Mouse (Mus musculus) CH12.LX (cell line): ENCODE results near the gene Kremen2. TPM values are rescaled to one million over a fixed set of nuclear protein-coding genes. Genes with fewer than 3 reads are reported as not detected.
A peak's percentile ranks its signal among the peaks of the same experiment; 100 is the strongest.

Experiments used
- DNase-seq: peaks from one replicate; pipeline ENCODE4 v3.0.0-alpha.2; 2013; ENCODE audit errors: extremely low read depth
- H3K27ac ChIP-seq: 2 replicates; pipeline ENCODE4 v1.5.1; 2012; ENCODE audit warnings: low read depth, mild to moderate bottlenecking, control low read depth, moderate library complexity; ENCODE audit not compliant: insufficient read depth
- H3K27me3 ChIP-seq: replicated peaks from 2 replicates; pipeline ENCODE3; 2012; ENCODE audit warnings: inconsistent platforms
- H3K36me3 ChIP-seq, 2 experiments: replicated peaks in 1 of 2; 2 replicates each; pipeline versions ENCODE3 to v1.6.1; 2012; ENCODE audit warnings: inconsistent platforms in 1 of 2, low read length in 1 of 2, mild to moderate bottlenecking in 1 of 2, mixed read lengths in 1 of 2, moderate library complexity in 1 of 2; ENCODE audit not compliant: control insufficient read depth in 1 of 2, insufficient read depth in 1 of 2
- H3K4me1 ChIP-seq, 2 experiments: 2 replicates each; pipeline ENCODE4 v1.6.1; 2012; ENCODE audit warnings: inconsistent platforms in 1 of 2, moderate library complexity in 1 of 2; ENCODE audit not compliant: insufficient read depth in 2 of 2, control insufficient read depth in 1 of 2
- H3K4me2 ChIP-seq: 2 replicates; pipeline ENCODE4 v1.6.1; 2012; ENCODE audit warnings: low read depth, mild to moderate bottlenecking, control low read depth; ENCODE audit not compliant: poor library complexity, insufficient read depth, severe bottlenecking
- H3K4me3 ChIP-seq, 3 experiments: fragments of 150-350 bp in 1 of 3; sonication (generic) in 1 of 3; replicated peaks in 1 of 3; 2 replicates each; pipeline versions ENCODE3 to v1.5.1; 2011 to 2012; ENCODE audit warnings: low read depth in 2 of 3, low read length in 2 of 3, mild to moderate bottlenecking in 2 of 3, moderate library complexity in 2 of 3, control low read depth in 1 of 3, improper control_type of control experiment in 1 of 3, inconsistent platforms in 1 of 3, mixed read lengths in 1 of 3; ENCODE audit not compliant: poor library complexity in 1 of 3
- H3K79me2 ChIP-seq: replicated peaks from 2 replicates; pipeline ENCODE4 v1.6.1; 2012; ENCODE audit warnings: mild to moderate bottlenecking, moderate library complexity; ENCODE audit not compliant: control insufficient read depth, poor library complexity, insufficient read depth, severe bottlenecking; ENCODE audit errors: extremely low read depth
- H3K9ac ChIP-seq: 2 replicates; pipeline ENCODE4 v1.6.1; 2012; ENCODE audit warnings: low read depth, mild to moderate bottlenecking, control low read depth, moderate library complexity; ENCODE audit not compliant: insufficient read depth
- H3K9me3 ChIP-seq: replicated peaks from 2 replicates; pipeline ENCODE3; 2012; ENCODE audit warnings: low read length, inconsistent platforms, mixed read lengths
- BHLHE40 ChIP-seq: IDR thresholded peaks from 2 replicates; pipeline ENCODE4 v1.6.1; 2011; ENCODE audit warnings: mild to moderate bottlenecking, low read depth, low read length, improper control_type of control experiment
- CHD1 ChIP-seq: IDR thresholded peaks from 2 replicates; pipeline ENCODE4 v1.6.1; 2012; ENCODE audit warnings: low read depth, low read length, improper control_type of control experiment, inconsistent platforms
- CHD2 ChIP-seq: IDR thresholded peaks from 2 replicates; pipeline ENCODE4 v1.6.1; 2011; ENCODE audit warnings: low read length, improper control_type of control experiment
- E2F4 ChIP-seq: IDR thresholded peaks from 2 replicates; pipeline ENCODE4 v1.6.1; 2011; ENCODE audit warnings: low read depth, low read length, improper control_type of control experiment; ENCODE audit not compliant: insufficient replicate concordance
- ELF1 ChIP-seq: IDR thresholded peaks from 2 replicates; pipeline ENCODE4 v1.6.1; 2014; ENCODE audit warnings: low read depth, mild to moderate bottlenecking, inconsistent platforms, low read length, improper control_type of control experiment
- EP300 ChIP-seq: IDR thresholded peaks from 2 replicates; pipeline ENCODE4 v1.6.1; 2011; ENCODE audit warnings: low read length, improper control_type of control experiment
- ETS1 ChIP-seq: conservative IDR thresholded peaks from 2 replicates; pipeline ENCODE4 v1.6.1; 2012; ENCODE audit warnings: low read depth, mild to moderate bottlenecking, inconsistent platforms, low read length, improper control_type of control experiment, moderate library complexity
- GABPA ChIP-seq: IDR thresholded peaks from 2 replicates; pipeline ENCODE4 v1.6.1; 2012; ENCODE audit warnings: low read depth, low read length, improper control_type of control experiment, inconsistent platforms; ENCODE audit not compliant: insufficient replicate concordance
- HCFC1 ChIP-seq: IDR thresholded peaks from 2 replicates; pipeline ENCODE4 v1.6.1; 2012; ENCODE audit warnings: low read depth, mild to moderate bottlenecking, inconsistent platforms, low read length, improper control_type of control experiment
- IRF4 ChIP-seq: IDR thresholded peaks from 2 replicates; pipeline ENCODE4 v1.6.1; 2014; ENCODE audit warnings: low read depth, mild to moderate bottlenecking, inconsistent platforms, low read length, improper control_type of control experiment
- JUND ChIP-seq: conservative IDR thresholded peaks from 2 replicates; pipeline ENCODE4 v1.6.1; 2011; ENCODE audit warnings: low read depth, low read length, improper control_type of control experiment
- KAT2A ChIP-seq: IDR thresholded peaks from 2 replicates; pipeline ENCODE4 v1.6.1; 2012; ENCODE audit warnings: low read length, improper control_type of control experiment, inconsistent platforms; ENCODE audit not compliant: insufficient replicate concordance
- MAFK ChIP-seq: IDR thresholded peaks from 2 replicates; pipeline ENCODE4 v1.6.1; 2011; ENCODE audit warnings: low read length, improper control_type of control experiment; ENCODE audit not compliant: insufficient replicate concordance
- MAZ ChIP-seq: IDR thresholded peaks from 2 replicates; pipeline ENCODE4 v1.6.1; 2012; ENCODE audit warnings: low read depth, mild to moderate bottlenecking, inconsistent platforms, low read length, improper control_type of control experiment, moderate library complexity
- MEF2A ChIP-seq: IDR thresholded peaks from 2 replicates; pipeline ENCODE4 v1.6.1; 2014; ENCODE audit warnings: low read depth, mild to moderate bottlenecking, inconsistent platforms, low read length, improper control_type of control experiment, borderline replicate concordance
- MXI1 ChIP-seq: IDR thresholded peaks from 2 replicates; pipeline ENCODE4 v1.6.1; 2011; ENCODE audit warnings: mild to moderate bottlenecking, low read depth, low read length, improper control_type of control experiment
- MYC ChIP-seq: IDR thresholded peaks from 2 replicates; pipeline ENCODE4 v1.6.1; 2011; ENCODE audit warnings: low read depth, mild to moderate bottlenecking, improper control_type of control experiment, low read length
- NELFE ChIP-seq: IDR thresholded peaks from 2 replicates; pipeline ENCODE4 v1.6.1; 2011; ENCODE audit warnings: low read depth, low read length, improper control_type of control experiment
- NRF1 ChIP-seq: IDR thresholded peaks from 2 replicates; pipeline ENCODE4 v1.6.1; 2014; ENCODE audit warnings: low read depth, mild to moderate bottlenecking, inconsistent platforms, low read length, improper control_type of control experiment, moderate library complexity
- PAX5 ChIP-seq: IDR thresholded peaks from 2 replicates; pipeline ENCODE4 v1.6.1; 2012; ENCODE audit warnings: low read length, inconsistent platforms, mixed read lengths
- POLR2A ChIP-seq: IDR thresholded peaks from 2 replicates; pipeline ENCODE4 v1.6.1; 2011; ENCODE audit warnings: low read depth, mild to moderate bottlenecking, improper control_type of control experiment, low read length
- POLR2AphosphoS2 ChIP-seq: IDR thresholded peaks from 2 replicates; pipeline ENCODE4 v1.6.1; 2011; ENCODE audit warnings: low read depth, low read length, improper control_type of control experiment
- RCOR1 ChIP-seq: conservative IDR thresholded peaks from 2 replicates; pipeline ENCODE4 v1.6.1; 2012; ENCODE audit warnings: low read depth, mild to moderate bottlenecking, inconsistent platforms, low read length, improper control_type of control experiment
- SIN3A ChIP-seq: IDR thresholded peaks from 2 replicates; pipeline ENCODE4 v1.6.1; 2012; ENCODE audit warnings: low read length, improper control_type of control experiment, inconsistent platforms
- SMC3 ChIP-seq: IDR thresholded peaks from 2 replicates; pipeline ENCODE4 v1.6.1; 2011; ENCODE audit warnings: low read depth, low read length, improper control_type of control experiment
- TBP ChIP-seq: conservative IDR thresholded peaks from 2 replicates; pipeline ENCODE4 v1.6.1; 2011; ENCODE audit warnings: low read depth, low read length, improper control_type of control experiment
- TCF12 ChIP-seq: IDR thresholded peaks from 2 replicates; pipeline ENCODE4 v1.6.1; 2014; ENCODE audit warnings: low read depth, mild to moderate bottlenecking, inconsistent platforms, low read length, improper control_type of control experiment
- UBTF ChIP-seq: IDR thresholded peaks from 2 replicates; pipeline ENCODE4 v1.6.1; 2012; ENCODE audit warnings: low read depth, mild to moderate bottlenecking, inconsistent platforms, low read length, improper control_type of control experiment, moderate library complexity
- USF1 ChIP-seq: IDR thresholded peaks from 2 replicates; pipeline ENCODE4 v1.6.1; 2014; ENCODE audit warnings: low read depth, mild to moderate bottlenecking, inconsistent platforms, low read length, improper control_type of control experiment
- USF2 ChIP-seq: conservative IDR thresholded peaks from 2 replicates; pipeline ENCODE4 v1.6.1; 2011; ENCODE audit warnings: low read depth, low read length, improper control_type of control experiment
- ZNF384 ChIP-seq: IDR thresholded peaks from 2 replicates; pipeline ENCODE4 v1.6.1; 2012; ENCODE audit warnings: low read depth, low read length, improper control_type of control experiment, inconsistent platforms
- dilution Hi-C: fragments of 300-500 bp; cut with MboI; formaldehyde crosslinking; loops from 2 replicates; pipeline ENCODE4 v1.14.3; 2020; ENCODE audit warnings: low sequenced_read_pairs; ENCODE audit not compliant: extremely low pct_unique_long_range_greater_than_20kb, extremely low pct_ligation_motif_present
- in situ Hi-C: fragments of 300-500 bp; cut with MboI; formaldehyde crosslinking; loops from 3 replicates; pipeline ENCODE4 v1.14.3; 2019; ENCODE audit warnings: low sequenced_read_pairs, low pct_ligation_motif_present, low pct_unique_long_range_greater_than_20kb, mixed read lengths
- polyA plus RNA-seq: library from polyadenylated mRNA; unstranded; fragments of >175 nt; gene quantifications from 2 replicates; pipeline ENCODE4 v1.2.1, GENCODE M21; 2012; ENCODE audit warnings: low read depth; ENCODE audit not compliant: insufficient read length
- total RNA-seq, 2 experiments: library from RNA; depleted of rRNA; stranded (reverse); fragments of 300-350 nt in 1 of 2; fragments of >200 nt in 1 of 2; gene quantifications; 2 replicates each; pipeline ENCODE4 v1.2.3; 2012 to 2014

Kremen2 gene
- total and polyA plus RNA-seq, 3 experiments = 0.21 to 0.55 (median 0.23) TPM

DNA sequence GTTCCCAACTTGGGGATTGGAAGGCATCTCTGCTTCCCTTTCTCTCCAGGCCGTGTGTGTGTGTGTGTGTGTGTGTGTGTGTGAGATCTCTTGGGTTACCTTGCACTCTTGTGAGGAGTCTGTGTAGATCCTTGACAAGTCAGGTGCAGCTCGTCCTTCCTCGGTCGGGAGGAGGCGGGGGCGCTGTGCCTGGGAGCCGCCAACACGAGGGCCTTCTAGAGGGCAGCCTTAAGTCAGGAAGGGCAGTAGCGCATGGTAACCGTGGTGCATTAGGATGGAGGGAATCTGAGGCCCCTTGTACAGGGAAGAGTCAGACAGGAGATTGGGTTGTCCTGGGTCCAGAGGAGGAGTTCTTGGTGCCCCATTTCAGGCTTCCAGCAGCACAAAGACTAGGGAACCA lies 30.6 kb upstream of the Kremen2 start:
- peaks cover 3 to 22% of the 10 kb centered on the region in 2 experiments; a peak in 3 of 4 replicates for H3K4me1 ChIP-seq
- H3K4me3 ChIP-seq = no peak overlapping the region
- no peak overlapping the region for H3K4me2 ChIP-seq
- no peaks in the 10 kb centered on the region for H3K9me3 ChIP-seq
- H3K27ac ChIP-seq = no peak overlapping the region
- H3K27me3 ChIP-seq = no peaks in the 10 kb centered on the region
- no peaks in the 10 kb centered on the region for H3K79me2 ChIP-seq
- TF ChIP-seq USF1 (no peak), MAFK (no peak), USF2 (no peak), CHD2 (no peak), NRF1 (no peak), TCF12 (no peak), RCOR1 (no peak), JUND (no peak), ELF1 (no peak), MYC (no peak), IRF4 (no peak), SMC3 (no peak), PAX5 (no peak), EP300 (no peak), MXI1 (no peak), POLR2A (no peak), SIN3A (no peak), ETS1 (no peak)
- H3K9ac ChIP-seq = no peak overlapping the region
- no peaks in the 10 kb centered on the region for H3K36me3 ChIP-seq
- dilution Hi-C loops = no loop called here
- no peak for DNase-seq
- in situ Hi-C loops = loop anchor here (5.0 to 10.0 kb wide), 2 partner anchors 61 to 189 kb away; partner anchors contain the start of gene Prss33

DNA sequence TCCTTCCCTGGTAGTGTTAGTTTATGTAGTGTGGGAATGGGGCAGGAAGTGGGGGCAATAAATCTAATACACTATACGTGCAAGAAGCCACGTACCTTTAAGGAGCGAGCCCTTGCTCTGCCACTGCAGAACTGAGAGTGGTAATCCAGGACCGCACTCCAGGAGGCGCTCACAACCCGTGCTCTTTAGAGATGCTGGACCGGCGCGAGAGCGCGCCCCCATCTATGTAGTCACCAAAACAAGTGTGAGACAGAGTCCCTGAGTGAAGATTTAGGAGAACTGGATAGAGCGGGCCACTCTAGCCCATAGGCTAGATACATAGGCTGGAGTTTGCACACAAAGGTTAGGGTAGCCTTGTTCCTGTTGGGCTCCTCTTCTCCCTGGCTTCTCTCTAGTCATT lies 28.5 kb upstream of the Kremen2 start:
- Histone ChIP-seq H3K27ac (no peak overlapping the region), H3K79me2 (0 out of 2 replicates have a peak, but pooled peaks cover 4% of the 10 kb centered on the region), H3K27me3 (no peaks in the 10 kb centered on the region), H3K4me1 (peaks cover 7 to 31% of the 10 kb centered on the region in 2 experiments; a peak in 3 of 4 replicates), H3K36me3 (peaks cover 0 to 2% of the 10 kb centered on the region in 2 experiments), H3K4me3 (no peak overlapping the region), H3K4me2 (peak overlapping the region; percentile 37; the same call in 1 of the 2 replicates), H3K9me3 (no peaks in the 10 kb centered on the region), H3K9ac (no peak overlapping the region)
- DNase-seq = peak; percentile 88
- in situ Hi-C loops (loop anchor here (5.0 to 10.0 kb wide), 2 partner anchors 33 to 191 kb away; no protein-coding TSS in a partner anchor), dilution Hi-C loops (no loop called here)
- TF ChIP-seq TCF12 (0 out of 2 replicates have a peak, but pooled peaks have one; percentile 27), POLR2AphosphoS2 (no peak), ZNF384 (no peak), CHD1 (no peak), NELFE (peak; percentile 48; the same call in 1 of the 2 replicates), UBTF (no peak), MAZ (peak; percentile 72; the same call in 1 of the 2 replicates), IRF4 (peak; percentile 62; the same call in 1 of the 2 replicates), HCFC1 (peak; percentile 36), CHD2 (no peak), GABPA (no peak), MEF2A (no peak), POLR2A (no peak), USF1 (no peak), NRF1 (peak; percentile 25; the same call in 1 of the 2 replicates), KAT2A (no peak), ETS1 (no peak), E2F4 (0 out of 2 replicates have a peak, but pooled peaks have one; percentile 66), BHLHE40 (no peak), SIN3A (no peak; the same call in 1 of the 2 replicates), SMC3 (peak; percentile 95), TBP (no peak)
